Mouse (Mus musculus): ENCODE measurements at regions not wholly inside any gene's neighbourhood (a gene's known extent, or its start where the extent isn't known, plus 50 kb on each side); places are given as distances from the start of the nearest gene placed in this dataset.

- no peak for TF ChIP-seq CTCF (IDR thresholded peaks at IDR 0.05; ENCODE audit: extremely low read depth, insufficient read depth, insufficient read length, insufficient replicate concordance)
- TF ChIP-seq POLR2A (IDR thresholded peaks at IDR 0.05; ENCODE audit: low read depth, low read length): no peak
Observed at GRCm38 (mm10) chr13:113436288-113436687, 143.3 kb downstream of the BC067074 start.
